Mouse (Mus musculus) lung, embryonic 15.5 days (tissue): ENCODE results near the gene Ints5. TPM values are rescaled to one million over a fixed set of nuclear protein-coding genes. Genes with fewer than 3 reads are reported as not detected.
A peak's percentile ranks its signal among the peaks of the same experiment; 100 is the strongest.

Experiments
- ATAC-seq: fragments of 200-750 bp; cut with Nextera tagmentation; 2 replicates; pipeline ENCODE4 v1.8.0; 2017; ENCODE audit warnings: moderate number of reproducible peaks, borderline replicate concordance; ENCODE audit not compliant: low FRiP score, low TSS enrichment; ENCODE audit errors: extremely low read depth
- H3K27ac ChIP-seq: fragments of 300-500 bp; sonication (generic); 2 replicates; pipeline ENCODE4 v1.5.1; 2015; ENCODE audit warnings: moderate library complexity, mild to moderate bottlenecking, inconsistent platforms
- H3K27me3 ChIP-seq: fragments of 300-500 bp; sonication (generic); 2 replicates; pipeline ENCODE4 v1.6.1; 2015; ENCODE audit warnings: inconsistent platforms
- H3K36me3 ChIP-seq: fragments of 300-500 bp; sonication (generic); 2 replicates; pipeline ENCODE4 v1.6.1; 2015; ENCODE audit warnings: inconsistent platforms
- H3K4me1 ChIP-seq: fragments of 300-500 bp; sonication (generic); 2 replicates; pipeline ENCODE4 v1.6.1; 2015; ENCODE audit warnings: inconsistent platforms
- H3K4me2 ChIP-seq: fragments of 300-500 bp; sonication (generic); 2 replicates; pipeline ENCODE4 v1.6.1; 2015; ENCODE audit warnings: inconsistent platforms, mild to moderate bottlenecking, moderate library complexity
- H3K4me3 ChIP-seq: fragments of 300-500 bp; sonication (generic); 2 replicates; pipeline ENCODE4 v1.5.1; 2015; ENCODE audit warnings: mild to moderate bottlenecking, inconsistent platforms
- H3K9ac ChIP-seq: fragments of 300-500 bp; sonication (generic); 2 replicates; pipeline ENCODE4 v1.6.1; 2015; ENCODE audit warnings: inconsistent platforms
- H3K9me3 ChIP-seq: fragments of 300-500 bp; sonication (generic); 2 replicates; pipeline ENCODE4 v1.6.1; 2016; ENCODE audit warnings: inconsistent platforms
- WGBS: fragments of 180-500 bp; shearing (Covaris S2); methylation state at CpG from one replicate; pipeline ENCODE4 v1.1.7; 2015; 5-methylcytosine and 5-hydroxymethylcytosine counted together
- polyA plus RNA-seq: library from polyadenylated mRNA; unstranded; fragments of >200 nt; fragmentation: Nextera tagmentation; extraction: Ambion mirVana; gene quantifications from 2 replicates; pipeline ENCODE4 v1.2.1, GENCODE M21; 2015

Ints5 gene
- polyA plus RNA-seq, 1 experiment from 2014 or later = 50.1 TPM

DNA sequence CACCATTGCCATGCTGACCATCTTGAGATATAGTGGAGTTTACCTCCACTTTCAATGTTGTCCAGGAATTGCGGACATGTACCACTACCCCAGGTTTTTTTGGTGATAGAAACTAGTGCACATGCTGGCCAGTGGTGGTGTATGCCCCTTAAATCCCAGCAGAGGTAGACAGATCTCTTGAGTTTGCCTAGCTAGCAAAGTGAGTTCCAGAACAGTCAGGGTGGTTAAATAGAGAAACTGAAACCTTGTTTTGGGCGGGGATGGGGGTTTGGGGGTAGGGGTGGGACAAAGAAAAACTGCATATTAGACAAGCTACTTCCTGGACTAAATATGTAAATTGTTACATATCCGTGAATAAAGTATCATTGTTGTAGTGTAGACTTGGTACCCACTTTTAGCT, 26.2 kb downstream of the Ints5 start:
- no peak overlapping the region for H3K4me3 ChIP-seq
- H3K4me2 ChIP-seq = no peak overlapping the region

GRCm38 (mm10) chr19:8919684-8920072, 26.9 kb downstream of the Ints5 start:
- Histone ChIP-seq H3K4me3 (peak overlapping the region; percentile 83), H3K27me3 (no peaks in the 10 kb centered on the region), H3K9ac (no peak overlapping the region), H3K27ac (peak overlapping the region; percentile 91), H3K4me2 (peak overlapping the region; percentile 72), H3K36me3 (peaks cover 31% of the 10 kb centered on the region), H3K4me1 (peaks cover 14% of the 10 kb centered on the region), H3K9me3 (no peaks in the 10 kb centered on the region)
- ATAC-seq = no peak
- WGBS = 60% methylated on average over 6 of the region's 6 CpGs

More for the DNA sequence above, 26.2 kb downstream of the Ints5 start:
- Histone ChIP-seq H3K36me3 (peaks cover 38% of the 10 kb centered on the region), H3K9ac (no peak overlapping the region), H3K4me1 (peaks cover 14% of the 10 kb centered on the region), H3K27ac (no peak overlapping the region), H3K27me3 (no peaks in the 10 kb centered on the region), H3K9me3 (no peaks in the 10 kb centered on the region)
- no peak for ATAC-seq
- WGBS = 88% methylated on average over 3 of the region's 3 CpGs

GRCm38 (mm10) chr19:8920073-8920736, 27.4 kb downstream of the Ints5 start, which contains the start of gene B3gat3:
TSS of gene B3gat3 (plus strand) at chr19:8920374.
- Histone ChIP-seq H3K4me2 (peak within 1 kb of the TSS; percentile 72), H3K27me3 (no peaks in the 10 kb centered on the region), H3K4me1 (peaks cover 14% of the 10 kb centered on the region), H3K9ac (peak within 1 kb of the TSS; percentile 73), H3K4me3 (peak within 1 kb of the TSS; percentile 83), H3K9me3 (no peaks in the 10 kb centered on the region), H3K27ac (peak within 1 kb of the TSS; percentile 91), H3K36me3 (peaks cover 27% of the 10 kb centered on the region)
- ATAC-seq = peak; percentile 99
- 2% methylated on average over 47 of the region's 50 CpGs for WGBS

- H3K9me3 ChIP-seq = no peaks in the 10 kb centered on the region
- WGBS = 1% methylated on average over 6 of the region's 6 CpGs
- peak overlapping the region; percentile 73 for H3K9ac ChIP-seq
- H3K4me2 ChIP-seq = peak overlapping the region; percentile 72
- no peak for ATAC-seq
- peaks cover 24% of the 10 kb centered on the region for H3K36me3 ChIP-seq
- H3K27ac ChIP-seq = peak overlapping the region; percentile 91
- H3K27me3 ChIP-seq = no peaks in the 10 kb centered on the region
- H3K4me1 ChIP-seq = peaks cover 14% of the 10 kb centered on the region
- peak overlapping the region; percentile 83 for H3K4me3 ChIP-seq
Observed at GRCm38 (mm10) chr19:8920836-8921291, 28.1 kb downstream of the Ints5 start.

DNA sequence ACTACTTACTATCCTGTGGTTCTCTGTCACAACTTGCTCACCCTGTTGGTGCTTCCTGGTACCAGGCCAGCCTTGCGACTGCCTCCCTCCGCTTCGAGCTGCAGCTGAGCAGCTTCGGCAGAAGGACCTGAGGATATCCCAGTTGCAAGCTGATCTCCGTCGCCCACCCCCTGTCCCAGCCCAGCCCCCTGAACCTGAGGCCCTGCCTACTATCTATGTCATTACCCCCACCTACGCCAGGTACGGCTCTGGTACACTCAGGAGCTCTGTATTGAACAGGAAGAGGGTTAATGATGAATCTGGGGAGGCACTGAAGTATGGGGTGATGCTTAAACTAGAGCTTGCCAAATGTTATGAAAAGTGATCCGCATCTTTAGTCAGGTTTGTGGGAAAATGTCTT, 28.9 kb downstream of the Ints5 start:
- peak overlapping the region; percentile 73 for H3K9ac ChIP-seq
- H3K4me3 ChIP-seq = peak overlapping the region; percentile 83
- no peaks in the 10 kb centered on the region for H3K27me3 ChIP-seq
- no peak overlapping the region for H3K27ac ChIP-seq
- peaks cover 20% of the 10 kb centered on the region for H3K36me3 ChIP-seq
- 79% methylated on average over 9 of the region's 9 CpGs for WGBS
- no peak for ATAC-seq
- H3K9me3 ChIP-seq = no peaks in the 10 kb centered on the region
- peaks cover 14% of the 10 kb centered on the region for H3K4me1 ChIP-seq
- H3K4me2 ChIP-seq = peak overlapping the region; percentile 72

DNA sequence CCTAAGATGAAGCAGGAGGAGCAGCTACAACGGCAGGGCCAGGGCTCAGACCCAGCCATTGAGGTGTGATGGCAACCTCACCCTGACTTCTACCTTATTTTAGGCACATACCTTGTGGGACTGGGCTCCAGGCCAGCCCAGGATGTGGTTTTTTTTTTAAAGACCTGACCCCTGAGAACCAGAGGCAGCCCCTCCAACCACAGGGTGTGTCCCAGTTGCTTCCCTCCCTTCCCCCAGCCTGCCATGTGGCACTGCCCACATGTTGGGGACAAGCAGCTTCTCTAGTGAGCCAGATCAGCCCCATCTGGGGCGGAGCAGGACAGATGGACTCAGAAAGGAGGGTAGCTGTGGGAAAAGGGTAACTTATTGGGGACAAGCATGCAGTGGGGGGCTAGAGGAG, 34.0 kb downstream of the Ints5 start:
- H3K9ac ChIP-seq = no peak overlapping the region
- no peaks in the 10 kb centered on the region for H3K27me3 ChIP-seq
- 81% methylated on average over 2 of the region's 2 CpGs for WGBS
- H3K4me1 ChIP-seq = peaks cover 16% of the 10 kb centered on the region
- no peak for ATAC-seq
- H3K4me2 ChIP-seq = no peak overlapping the region
- H3K36me3 ChIP-seq = peaks cover 21% of the 10 kb centered on the region; the same call in 1 of the 2 replicates
- no peak overlapping the region for H3K4me3 ChIP-seq
- no peak overlapping the region for H3K27ac ChIP-seq
- no peaks in the 10 kb centered on the region for H3K9me3 ChIP-seq

DNA sequence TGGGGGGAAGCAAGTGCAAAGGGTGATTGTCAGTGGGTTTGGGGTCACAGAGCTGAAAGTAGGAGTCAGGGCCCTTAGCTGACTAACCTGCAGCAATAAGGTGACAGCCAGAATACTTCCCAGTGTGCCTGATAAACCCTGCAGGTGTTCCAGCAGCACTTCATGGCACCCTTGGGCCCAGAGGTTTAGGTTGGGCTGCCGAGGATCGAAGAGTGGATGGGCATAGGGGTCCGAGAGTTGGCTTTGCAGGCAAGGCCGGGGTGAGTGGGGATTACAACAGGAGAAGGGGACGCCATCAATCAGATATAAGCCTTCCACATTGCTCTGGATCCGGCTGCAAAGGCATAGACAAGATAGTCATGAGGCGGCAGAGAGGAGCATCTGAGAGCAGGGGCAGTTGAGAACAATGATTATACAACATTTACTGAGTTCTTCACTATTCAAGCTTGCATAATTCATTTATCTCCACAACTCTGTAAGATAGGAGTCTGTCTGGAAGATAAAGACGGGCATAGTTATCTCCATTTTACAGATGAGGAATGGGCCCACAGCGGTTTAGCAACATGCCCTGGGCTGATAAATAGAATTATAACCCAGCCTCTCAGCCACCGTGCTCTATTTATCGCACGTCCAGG, 35.2 kb downstream of the Ints5 start:
- Histone ChIP-seq H3K4me2 (no peak overlapping the region), H3K27me3 (no peaks in the 10 kb centered on the region), H3K4me1 (peaks cover 15% of the 10 kb centered on the region), H3K4me3 (no peak overlapping the region), H3K27ac (no peak overlapping the region), H3K9me3 (no peaks in the 10 kb centered on the region), H3K9ac (no peak overlapping the region), H3K36me3 (peaks cover 22% of the 10 kb centered on the region; the same call in 1 of the 2 replicates)
- no peak for ATAC-seq
- WGBS = 79% methylated on average over 12 of the region's 12 CpGs

GRCm38 (mm10) chr19:8928689-8929223, 36.0 kb downstream of the Ints5 start:
- WGBS = 24% methylated on average over 16 of the region's 16 CpGs
- H3K4me1 ChIP-seq = peaks cover 15% of the 10 kb centered on the region
- H3K9ac ChIP-seq = peak overlapping the region; percentile 70; the same call in 1 of the 2 replicates
- peak overlapping the region; percentile 92 for H3K27ac ChIP-seq
- H3K27me3 ChIP-seq = no peaks in the 10 kb centered on the region
- peak overlapping the region; percentile 67 for H3K4me2 ChIP-seq
- peaks cover 26% of the 10 kb centered on the region; the same call in 1 of the 2 replicates for H3K36me3 ChIP-seq
- peak overlapping the region; percentile 79 for H3K4me3 ChIP-seq
- no peaks in the 10 kb centered on the region for H3K9me3 ChIP-seq
- ATAC-seq = peak; percentile 7; the same call in 1 of the 2 replicates

DNA sequence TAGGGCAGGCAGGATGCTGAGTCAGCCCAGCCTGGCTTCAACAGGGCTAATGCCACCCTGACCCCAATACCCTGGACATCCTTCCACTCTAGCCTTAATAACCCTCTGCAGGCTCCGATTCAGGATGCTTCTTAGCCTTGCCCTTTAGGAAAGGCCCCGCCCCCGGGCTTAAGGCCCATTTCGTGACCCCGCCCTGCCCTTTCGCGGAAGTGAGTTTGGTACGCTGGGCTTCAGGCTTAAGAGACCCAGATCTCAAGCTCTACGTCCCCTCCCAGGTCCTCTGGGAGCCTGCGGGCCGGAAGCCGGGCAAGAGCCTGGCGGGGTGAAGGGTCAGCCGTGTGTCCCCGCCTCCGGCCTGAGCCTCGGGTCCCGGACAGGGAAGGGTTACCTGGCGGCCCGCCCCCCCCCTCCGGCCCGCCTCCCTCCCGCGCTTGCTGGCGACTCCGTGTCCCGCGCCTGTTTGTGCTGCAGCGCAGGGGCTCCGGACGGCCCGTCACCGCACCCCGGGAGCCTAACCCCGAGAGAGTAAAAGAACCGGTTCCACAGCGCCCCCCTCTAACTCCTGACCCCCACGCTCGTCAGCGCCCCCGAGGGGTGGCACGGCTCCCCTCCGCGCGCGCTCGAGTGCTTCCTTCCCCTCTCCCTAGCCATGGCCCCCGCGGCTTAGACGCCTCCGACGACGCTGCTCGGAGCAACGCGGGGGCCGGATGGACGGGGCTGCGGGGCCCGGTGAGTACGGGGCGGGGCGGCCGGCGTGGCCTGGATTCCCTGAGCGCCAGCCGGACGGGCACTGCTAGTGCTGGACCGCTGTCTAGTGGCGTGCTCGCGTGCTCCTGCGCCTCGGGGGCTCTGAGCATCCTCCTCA, 36.7 kb downstream of the Ints5 start, which contains the start of the genes Rom1 and Eml3:
Gene Rom1, minus strand, starts transcription at position 133 of the 865 bp plus-strand sequence.
Gene Eml3, plus strand, starts transcription at position 329 of the 865 bp plus-strand sequence.
- peak; percentile 84 for ATAC-seq
- H3K36me3 ChIP-seq = peaks cover 24% of the 10 kb centered on the region; the same call in 1 of the 2 replicates
- H3K27me3 ChIP-seq = no peaks in the 10 kb centered on the region
- WGBS = 1% methylated on average over 66 of the region's 74 CpGs
- peak within 1 kb of the TSS; percentile 79 for H3K4me3 ChIP-seq
- peak within 1 kb of the TSS; percentile 92 for H3K27ac ChIP-seq
- no peaks in the 10 kb centered on the region for H3K9me3 ChIP-seq
- peaks cover 15% of the 10 kb centered on the region for H3K4me1 ChIP-seq
- H3K4me2 ChIP-seq = peak within 1 kb of the TSS; percentile 67
- peak within 1 kb of the TSS; percentile 70 for H3K9ac ChIP-seq

DNA sequence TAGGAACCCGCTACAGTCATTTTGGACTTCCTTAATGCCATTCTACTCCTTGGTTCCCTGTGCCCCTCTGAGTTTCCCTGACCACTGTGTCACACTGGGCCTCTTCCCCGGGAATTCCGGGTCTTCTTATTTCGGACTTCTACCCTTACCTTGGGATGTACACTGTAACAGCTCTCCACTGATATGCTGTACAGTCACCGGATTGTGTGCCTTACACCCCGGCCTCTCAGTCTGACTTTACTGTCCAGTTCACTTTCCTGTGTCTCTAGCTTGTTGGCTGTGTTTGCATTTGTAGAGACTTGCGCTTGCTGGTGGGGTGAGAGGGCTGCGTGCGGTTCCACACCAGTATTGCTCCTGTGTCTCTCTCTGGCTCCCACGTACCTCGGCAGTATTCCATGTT, 37.3 kb downstream of the Ints5 start:
- Histone ChIP-seq H3K27ac (peak overlapping the region; percentile 92), H3K4me2 (peak overlapping the region; percentile 67), H3K36me3 (peaks cover 30% of the 10 kb centered on the region), H3K4me3 (peak overlapping the region; percentile 79), H3K27me3 (no peaks in the 10 kb centered on the region), H3K4me1 (peaks cover 15% of the 10 kb centered on the region), H3K9ac (peak overlapping the region; percentile 70), H3K9me3 (no peaks in the 10 kb centered on the region)
- no peak for ATAC-seq
- 4% methylated on average over 11 of the region's 11 CpGs for WGBS

- ATAC-seq = no peak
- Histone ChIP-seq H3K36me3 (peaks cover 31% of the 10 kb centered on the region), H3K4me1 (peaks cover 15% of the 10 kb centered on the region), H3K9me3 (no peaks in the 10 kb centered on the region), H3K27me3 (no peaks in the 10 kb centered on the region), H3K4me2 (peak overlapping the region; percentile 67), H3K4me3 (peak overlapping the region; percentile 79), H3K9ac (peak overlapping the region; percentile 70), H3K27ac (no peak overlapping the region)
- WGBS = 73% methylated on average over 7 of the region's 7 CpGs
Observed at GRCm38 (mm10) chr19:8930771-8931170, 38.0 kb downstream of the Ints5 start.
